Mouse (Mus musculus) adrenal gland, adult 2 months (tissue): Measurements from ENCODE around the gene Tmem151b. TPM values are rescaled to one million over a fixed set of nuclear protein-coding genes. Genes with fewer than 3 reads are reported as not detected.

Experiments used
- DNase-seq: peaks from one replicate; pipeline ENCODE4 v3.0.0; 2021
- polyA plus RNA-seq: library from polyadenylated mRNA; depleted of rRNA; stranded (reverse); fragments of >200 nt; gene quantifications from 2 replicates; pipeline ENCODE4 v1.2.3, GENCODE M21; 2012
- total RNA-seq, 2 experiments: library from RNA; stranded (reverse); gene quantifications; 2 replicates each; pipeline ENCODE4 v1.2.3; 2021

Tmem151b gene
- total and polyA plus RNA-seq, 3 experiments, result 0.06 to 0.17 (median 0.09) TPM

- DNase-seq, result peak; percentile 14
Measured at GRCm38 (mm10) chr17:45545278-45545961, 4.1 kb downstream of the Tmem151b start.

GRCm38 (mm10) chr17:45544873-45545277 lies 4.6 kb downstream of the Tmem151b start:
- DNase-seq, result no peak

GRCm38 (mm10) chr17:45544001-45544872 lies 5.2 kb downstream of the Tmem151b start:
- no peak for DNase-seq

GRCm38 (mm10) chr17:45543115-45543514 lies 6.4 kb downstream of the Tmem151b start:
- DNase-seq, result no peak

GRCm38 (mm10) chr17:45542705-45543104 lies 6.8 kb downstream of the Tmem151b start:
- no peak for DNase-seq

- DNase-seq, result no peak
Measured at GRCm38 (mm10) chr17:45542129-45542528, 7.3 kb downstream of the Tmem151b start.

GRCm38 (mm10) chr17:45539664-45540063 lies 9.8 kb downstream of the Tmem151b start:
- DNase-seq, result no peak

- no peak for DNase-seq
Measured at GRCm38 (mm10) chr17:45538394-45538793, 11.1 kb downstream of the Tmem151b start.

GRCm38 (mm10) chr17:45536264-45536663 lies 13.2 kb downstream of the Tmem151b start:
- DNase-seq, result no peak

GRCm38 (mm10) chr17:45532896-45533295 lies 16.6 kb downstream of the Tmem151b start:
- no peak for DNase-seq

GRCm38 (mm10) chr17:45530346-45530782 lies 19.1 kb downstream of the Tmem151b start:
- no peak for DNase-seq

GRCm38 (mm10) chr17:45526571-45526970 lies 22.9 kb downstream of the Tmem151b start:
- DNase-seq, result no peak

- DNase-seq, result no peak
Measured at GRCm38 (mm10) chr17:45524961-45525360, 24.5 kb downstream of the Tmem151b start.

- DNase-seq, result no peak
Measured at GRCm38 (mm10) chr17:45523263-45523662, 26.2 kb downstream of the Tmem151b start, which contains the start of gene Tcte1. TSS of gene Tcte1 (plus strand) at chr17:45523434.

- DNase-seq, result no peak
Measured at GRCm38 (mm10) chr17:45520136-45520535, 29.3 kb downstream of the Tmem151b start.

- no peak for DNase-seq
Measured at GRCm38 (mm10) chr17:45518766-45519475, 30.6 kb downstream of the Tmem151b start.

- DNase-seq, result no peak
Measured at GRCm38 (mm10) chr17:45517549-45518215, 31.8 kb downstream of the Tmem151b start.

GRCm38 (mm10) chr17:45517135-45517534 lies 32.3 kb downstream of the Tmem151b start:
- no peak for DNase-seq

- DNase-seq, result peak; percentile 63
Measured at GRCm38 (mm10) chr17:45516488-45516887, 33.0 kb downstream of the Tmem151b start.

GRCm38 (mm10) chr17:45515806-45516205 lies 33.7 kb downstream of the Tmem151b start:
- DNase-seq, result no peak

GRCm38 (mm10) chr17:45515204-45515726 lies 34.2 kb downstream of the Tmem151b start:
- DNase-seq, result no peak

GRCm38 (mm10) chr17:45511757-45512156 lies 37.7 kb downstream of the Tmem151b start:
- no peak for DNase-seq
